Mouse (Mus musculus): ENCODE measurements around the gene Fadd.

GRCm38 (mm10) chr7:144612829-144613228 is 30.6 kb upstream of the Fadd start:
- TF ChIP-seq MAX (IDR thresholded peaks at IDR 0.05): no peak
- no peak for TF ChIP-seq CTCF (IDR thresholded peaks at IDR 0.05; ENCODE audit: control insufficient read depth, insufficient read depth, insufficient read length)
- TF ChIP-seq MYOD1 (IDR thresholded peaks at IDR 0.05; ENCODE audit: control insufficient read depth, insufficient read length, low read depth): no peak
- no peak for TF ChIP-seq USF1 (IDR thresholded peaks at IDR 0.05; ENCODE audit: low read depth)
